Mouse (Mus musculus): ENCODE results near the gene Stub1. TPM values are rescaled to one million over a fixed set of nuclear protein-coding genes. Genes with fewer than 3 reads are reported as not detected.

The Stub1 gene
- polyA plus RNA-seq, 1 experiment, result 246 TPM

- H3K79me3 ChIP-seq (ENCODE audit: low read depth), result no peaks in the 10 kb centered on the region
- H3K27me3 ChIP-seq (ENCODE audit: control insufficient read depth, insufficient read depth, insufficient read length), result no peaks in the 10 kb centered on the region
- no peak overlapping the region for H3ac ChIP-seq (ENCODE audit: control insufficient read depth, insufficient read length, low read depth)
- H3K4me3 ChIP-seq (ENCODE audit: insufficient read depth, poor library complexity, severe bottlenecking), result no peak overlapping the region
- H3K36me3 ChIP-seq (ENCODE audit: control insufficient read depth, insufficient read depth), result no peaks in the 10 kb centered on the region
- TF ChIP-seq MYOD1 (IDR thresholded peaks at IDR 0.05; ENCODE audit: control insufficient read depth, insufficient read length, low read depth) (peak; percentile 42), MYOG (IDR thresholded peaks at IDR 0.05; ENCODE audit: control insufficient read depth, extremely low read depth, insufficient read length) (no peak), MAX (IDR thresholded peaks at IDR 0.05) (no peak), USF1 (IDR thresholded peaks at IDR 0.05; ENCODE audit: low read depth) (no peak), CTCF (IDR thresholded peaks at IDR 0.05; ENCODE audit: control insufficient read depth, insufficient read depth, insufficient read length) (no peak), FOSL1 (IDR thresholded peaks at IDR 0.05; ENCODE audit: insufficient read depth, low read length, poor library complexity, severe bottlenecking) (no peak), CEBPB (IDR thresholded peaks at IDR 0.05; ENCODE audit: low read depth) (no peak)
- H3K79me2 ChIP-seq (ENCODE audit: control insufficient read depth, insufficient read depth), result no peaks in the 10 kb centered on the region
Measured at GRCm38 (mm10) chr17:25806507-25806906, 26.7 kb downstream of the Stub1 start.

- TF ChIP-seq MYOD1 (IDR thresholded peaks at IDR 0.05; ENCODE audit: control insufficient read depth, insufficient read length, low read depth) (peak; percentile 44), MYOG (IDR thresholded peaks at IDR 0.05; ENCODE audit: control insufficient read depth, extremely low read depth, insufficient read length) (no peak), FOSL1 (IDR thresholded peaks at IDR 0.05; ENCODE audit: insufficient read depth, low read length, poor library complexity, severe bottlenecking) (peak; percentile 22), MAX (IDR thresholded peaks at IDR 0.05) (no peak), USF1 (IDR thresholded peaks at IDR 0.05; ENCODE audit: low read depth) (peak; percentile 10), CTCF (IDR thresholded peaks at IDR 0.05; ENCODE audit: control insufficient read depth, insufficient read depth, insufficient read length) (no peak), CEBPB (IDR thresholded peaks at IDR 0.05; ENCODE audit: low read depth) (no peak)
- no peaks in the 10 kb centered on the region for H3K79me2 ChIP-seq (ENCODE audit: control insufficient read depth, insufficient read depth)
- H3K4me3 ChIP-seq (ENCODE audit: insufficient read depth, poor library complexity, severe bottlenecking), result no peak overlapping the region
- no peaks in the 10 kb centered on the region for H3K27me3 ChIP-seq (ENCODE audit: control insufficient read depth, insufficient read depth, insufficient read length)
- H3K79me3 ChIP-seq (ENCODE audit: low read depth), result no peaks in the 10 kb centered on the region
- H3ac ChIP-seq (ENCODE audit: control insufficient read depth, insufficient read length, low read depth), result no peak overlapping the region
- no peaks in the 10 kb centered on the region for H3K36me3 ChIP-seq (ENCODE audit: control insufficient read depth, insufficient read depth)
Measured at GRCm38 (mm10) chr17:25802825-25803517, 30.2 kb downstream of the Stub1 start.

DNA sequence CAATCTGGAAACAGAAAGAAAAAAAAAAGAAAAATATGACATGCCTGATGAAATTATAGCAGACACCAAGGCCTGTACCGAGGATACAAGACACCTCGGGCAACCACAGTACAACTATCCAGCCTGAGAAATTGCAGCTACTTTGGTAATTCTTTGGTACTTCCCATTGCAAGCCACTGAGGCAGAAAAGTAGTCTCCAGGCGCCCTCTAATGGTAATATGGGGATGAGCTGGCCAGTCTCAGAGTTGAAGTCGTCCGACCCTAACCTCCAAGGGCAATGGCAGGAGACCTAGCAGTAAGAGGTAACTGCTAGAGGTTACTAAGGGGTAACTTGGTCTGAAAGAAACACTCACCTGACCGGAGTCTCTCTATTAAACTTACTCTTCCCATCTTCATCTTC is 32.2 kb downstream of the Stub1 start:
- H3K79me3 ChIP-seq (ENCODE audit: low read depth), result no peaks in the 10 kb centered on the region
- H3K27me3 ChIP-seq (ENCODE audit: control insufficient read depth, insufficient read depth, insufficient read length), result no peaks in the 10 kb centered on the region
- H3K4me3 ChIP-seq (ENCODE audit: insufficient read depth, poor library complexity, severe bottlenecking), result no peak overlapping the region
- no peaks in the 10 kb centered on the region for H3K36me3 ChIP-seq (ENCODE audit: control insufficient read depth, insufficient read depth)
- no peak overlapping the region for H3ac ChIP-seq (ENCODE audit: control insufficient read depth, insufficient read length, low read depth)
- H3K79me2 ChIP-seq (ENCODE audit: control insufficient read depth, insufficient read depth), result peaks cover 8% of the 10 kb centered on the region
- TF ChIP-seq CTCF (IDR thresholded peaks at IDR 0.05; ENCODE audit: control insufficient read depth, insufficient read depth, insufficient read length) (peak; percentile 54), MYOD1 (IDR thresholded peaks at IDR 0.05; ENCODE audit: control insufficient read depth, insufficient read length, low read depth) (no peak), USF1 (IDR thresholded peaks at IDR 0.05; ENCODE audit: low read depth) (no peak), MYOG (IDR thresholded peaks at IDR 0.05; ENCODE audit: control insufficient read depth, extremely low read depth, insufficient read length) (no peak)

DNA sequence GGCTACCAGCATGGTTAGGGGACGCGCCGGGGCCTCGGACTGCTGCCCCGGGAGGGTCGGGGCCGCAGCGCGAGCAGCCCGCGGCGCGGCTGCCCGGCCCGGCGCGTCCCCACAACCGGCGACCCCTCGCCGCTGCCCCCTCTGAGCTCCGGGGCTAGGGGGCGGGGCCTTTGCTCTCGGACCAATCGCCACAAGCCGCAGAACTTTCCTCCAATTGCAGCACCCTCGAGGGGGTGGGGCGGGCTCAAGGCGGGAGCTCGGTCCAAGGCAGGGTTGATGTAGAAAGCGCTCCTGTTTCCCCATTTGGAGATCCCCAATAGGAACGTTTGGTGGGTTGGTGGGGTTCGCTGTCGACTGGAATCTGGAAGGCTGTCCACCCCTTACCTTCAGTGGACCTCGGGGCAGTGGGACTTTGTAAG is 36.2 kb downstream of the Stub1 start, which contains the start of gene Metrn:
Metrn (minus strand) TSS at position 186 of the 419 bp plus-strand sequence.
- Histone ChIP-seq H3K4me3 (ENCODE audit: insufficient read depth, poor library complexity, severe bottlenecking) (peak within 1 kb of the TSS; percentile 51), H3K36me3 (ENCODE audit: control insufficient read depth, insufficient read depth) (no peaks in the 10 kb centered on the region), H3K79me2 (ENCODE audit: control insufficient read depth, insufficient read depth) (peaks cover 14% of the 10 kb centered on the region), H3K27me3 (ENCODE audit: control insufficient read depth, insufficient read depth, insufficient read length) (no peaks in the 10 kb centered on the region), H3K79me3 (ENCODE audit: low read depth) (peaks cover 5% of the 10 kb centered on the region), H3ac (ENCODE audit: control insufficient read depth, insufficient read length, low read depth) (peak within 1 kb of the TSS; percentile 66)
- TF ChIP-seq FOSL1 (IDR thresholded peaks at IDR 0.05; ENCODE audit: insufficient read depth, low read length, poor library complexity, severe bottlenecking) (no peak), MYOG (IDR thresholded peaks at IDR 0.05; ENCODE audit: control insufficient read depth, extremely low read depth, insufficient read length) (no peak), USF1 (IDR thresholded peaks at IDR 0.05; ENCODE audit: low read depth) (no peak), CTCF (IDR thresholded peaks at IDR 0.05; ENCODE audit: control insufficient read depth, insufficient read depth, insufficient read length) (no peak), MYOD1 (IDR thresholded peaks at IDR 0.05; ENCODE audit: control insufficient read depth, insufficient read length, low read depth) (no peak), MAX (IDR thresholded peaks at IDR 0.05) (no peak), CEBPB (IDR thresholded peaks at IDR 0.05; ENCODE audit: low read depth) (no peak)

DNA sequence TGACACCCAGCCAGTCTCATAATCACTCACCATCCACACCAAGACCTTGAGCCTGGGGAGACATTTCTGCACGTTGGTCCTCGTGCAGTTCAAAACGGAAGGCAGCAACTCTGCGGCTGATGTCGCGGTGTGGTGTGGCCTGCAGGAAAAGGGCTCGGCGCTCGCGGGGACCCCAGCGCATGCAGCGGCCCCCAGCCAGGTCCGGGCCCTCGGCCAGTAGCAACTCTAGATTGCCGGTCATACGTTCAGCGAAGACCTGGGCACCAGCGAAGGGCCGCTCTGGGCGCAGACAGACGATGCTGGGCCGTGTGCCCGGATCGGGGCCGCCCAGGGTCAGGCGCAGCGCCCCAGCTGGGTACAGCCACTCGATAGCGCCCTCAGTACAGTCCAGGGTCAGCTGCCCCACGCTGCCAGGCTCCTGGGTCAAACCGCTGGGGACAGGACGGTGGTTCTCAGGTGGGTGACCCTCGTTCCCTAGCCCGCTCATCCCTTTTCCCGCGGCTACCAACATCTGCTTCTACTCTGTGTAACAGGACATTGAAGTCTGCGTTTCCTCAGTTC is 36.9 kb downstream of the Stub1 start:
- TF ChIP-seq MAX (IDR thresholded peaks at IDR 0.05) (no peak), CTCF (IDR thresholded peaks at IDR 0.05; ENCODE audit: control insufficient read depth, insufficient read depth, insufficient read length) (no peak), MYOD1 (IDR thresholded peaks at IDR 0.05; ENCODE audit: control insufficient read depth, insufficient read length, low read depth) (no peak), USF1 (IDR thresholded peaks at IDR 0.05; ENCODE audit: low read depth) (no peak), FOSL1 (IDR thresholded peaks at IDR 0.05; ENCODE audit: insufficient read depth, low read length, poor library complexity, severe bottlenecking) (no peak), CEBPB (IDR thresholded peaks at IDR 0.05; ENCODE audit: low read depth) (no peak)
- Histone ChIP-seq H3K4me3 (ENCODE audit: insufficient read depth, poor library complexity, severe bottlenecking) (peak overlapping the region; percentile 51), H3K79me2 (ENCODE audit: control insufficient read depth, insufficient read depth) (peaks cover 21% of the 10 kb centered on the region), H3K79me3 (ENCODE audit: low read depth) (peaks cover 5% of the 10 kb centered on the region), H3K27me3 (ENCODE audit: control insufficient read depth, insufficient read depth, insufficient read length) (no peaks in the 10 kb centered on the region), H3ac (ENCODE audit: control insufficient read depth, insufficient read length, low read depth) (peak overlapping the region; percentile 66), H3K36me3 (ENCODE audit: control insufficient read depth, insufficient read depth) (no peaks in the 10 kb centered on the region)
